Mouse (Mus musculus): ENCODE data around the gene Zer1. TPM values are rescaled to one million over a fixed set of nuclear protein-coding genes. Genes with fewer than 3 reads are reported as not detected.
A peak's percentile ranks its signal among the peaks of the same experiment; 100 is the strongest.

Gene Zer1
- polyA plus RNA-seq, 1 experiment from 2014 or later: 8.9 TPM

- H3K27ac ChIP-seq (ENCODE audit: low read depth): 0 out of 2 replicates have a peak overlapping the region, but pooled peaks have one; percentile 0
- no peaks in the 10 kb centered on the region for H3K9me3 ChIP-seq (ENCODE audit: low read depth, low read length)
- peak overlapping the region; percentile 67 for H3K4me2 ChIP-seq
- peak overlapping the region; percentile 99 for H3K4me3 ChIP-seq (ENCODE audit: low read depth, low read length)
- peak overlapping the region; percentile 99 for H3K9ac ChIP-seq
- 15% methylated on average over 7 of the region's 7 CpGs for WGBS
- peaks cover 41% of the 10 kb centered on the region for H3K36me3 ChIP-seq (ENCODE audit: insufficient read depth)
- no peak for ATAC-seq (ENCODE audit: insufficient read depth)
- TF ChIP-seq CTCF (IDR thresholded peaks at IDR 0.05; ENCODE audit: low read depth): no peak
- peaks cover 15% of the 10 kb centered on the region; the same call in 1 of the 2 replicates for H3K4me1 ChIP-seq (ENCODE audit: insufficient read depth)
- H3K27me3 ChIP-seq (ENCODE audit: insufficient read depth, low read length): no peaks in the 10 kb centered on the region
- DNase-seq: no peak
Measured at GRCm38 (mm10) chr2:30067962-30068361, 56.4 kb downstream of the Zer1 start.

DNA sequence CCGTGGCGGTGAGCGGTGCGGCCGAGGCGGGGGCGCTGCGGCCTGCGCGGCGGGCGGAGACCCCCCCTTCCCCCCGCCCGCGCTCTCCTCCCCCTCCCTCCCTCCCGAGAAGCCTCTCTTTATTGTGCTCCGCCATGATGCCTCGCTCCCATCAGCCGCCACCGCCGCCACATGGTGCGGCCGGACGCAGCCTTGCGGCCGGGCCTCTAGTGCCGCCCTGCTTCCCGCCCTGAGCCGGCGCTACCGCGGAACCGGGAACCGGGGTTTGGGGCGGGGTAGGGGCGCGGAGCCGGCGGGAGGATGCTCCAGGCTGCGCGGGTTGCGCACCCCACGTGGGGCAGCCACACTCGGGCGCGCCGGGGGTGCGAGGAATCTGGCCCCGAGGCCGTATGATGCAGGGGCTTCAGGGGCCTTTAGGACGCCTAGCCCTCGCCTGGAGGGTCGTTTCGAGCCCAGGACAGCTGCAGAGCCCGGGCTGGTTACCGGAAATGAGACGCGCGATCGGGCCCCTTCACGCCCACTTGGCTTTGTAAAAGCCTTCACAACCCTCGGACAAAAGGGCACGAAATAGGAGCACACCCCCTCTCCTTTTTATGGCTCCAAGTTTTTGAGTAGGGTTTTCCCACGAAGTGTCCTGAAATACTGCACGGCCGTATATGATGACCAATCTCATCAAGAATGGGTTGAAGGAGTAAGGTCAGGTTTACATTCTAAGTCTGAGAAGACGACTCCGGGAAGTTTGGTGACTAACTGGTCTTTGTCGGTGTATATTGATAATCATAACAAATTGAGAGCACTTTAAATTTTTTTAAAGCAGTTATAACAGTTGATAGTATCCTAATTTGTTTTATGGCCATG is 57.1 kb downstream of the Zer1 start:
- peak; percentile 69 for DNase-seq
- peak overlapping the region; percentile 99 for H3K9ac ChIP-seq
- H3K4me3 ChIP-seq (ENCODE audit: low read depth, low read length): peak overlapping the region; percentile 99
- peak; percentile 22 for ATAC-seq (ENCODE audit: insufficient read depth)
- no peak for TF ChIP-seq CTCF (IDR thresholded peaks at IDR 0.05; ENCODE audit: low read depth)
- peaks cover 34% of the 10 kb centered on the region for H3K36me3 ChIP-seq (ENCODE audit: insufficient read depth)
- H3K4me2 ChIP-seq: peak overlapping the region; percentile 67
- peaks cover 15% of the 10 kb centered on the region; the same call in 1 of the 2 replicates for H3K4me1 ChIP-seq (ENCODE audit: insufficient read depth)
- H3K27me3 ChIP-seq (ENCODE audit: insufficient read depth, low read length): no peaks in the 10 kb centered on the region
- under 1% methylated on average over 68 of the region's 69 CpGs for WGBS
- H3K9me3 ChIP-seq (ENCODE audit: low read depth, low read length): no peaks in the 10 kb centered on the region
- H3K27ac ChIP-seq (ENCODE audit: low read depth): peak overlapping the region; percentile 100

DNA sequence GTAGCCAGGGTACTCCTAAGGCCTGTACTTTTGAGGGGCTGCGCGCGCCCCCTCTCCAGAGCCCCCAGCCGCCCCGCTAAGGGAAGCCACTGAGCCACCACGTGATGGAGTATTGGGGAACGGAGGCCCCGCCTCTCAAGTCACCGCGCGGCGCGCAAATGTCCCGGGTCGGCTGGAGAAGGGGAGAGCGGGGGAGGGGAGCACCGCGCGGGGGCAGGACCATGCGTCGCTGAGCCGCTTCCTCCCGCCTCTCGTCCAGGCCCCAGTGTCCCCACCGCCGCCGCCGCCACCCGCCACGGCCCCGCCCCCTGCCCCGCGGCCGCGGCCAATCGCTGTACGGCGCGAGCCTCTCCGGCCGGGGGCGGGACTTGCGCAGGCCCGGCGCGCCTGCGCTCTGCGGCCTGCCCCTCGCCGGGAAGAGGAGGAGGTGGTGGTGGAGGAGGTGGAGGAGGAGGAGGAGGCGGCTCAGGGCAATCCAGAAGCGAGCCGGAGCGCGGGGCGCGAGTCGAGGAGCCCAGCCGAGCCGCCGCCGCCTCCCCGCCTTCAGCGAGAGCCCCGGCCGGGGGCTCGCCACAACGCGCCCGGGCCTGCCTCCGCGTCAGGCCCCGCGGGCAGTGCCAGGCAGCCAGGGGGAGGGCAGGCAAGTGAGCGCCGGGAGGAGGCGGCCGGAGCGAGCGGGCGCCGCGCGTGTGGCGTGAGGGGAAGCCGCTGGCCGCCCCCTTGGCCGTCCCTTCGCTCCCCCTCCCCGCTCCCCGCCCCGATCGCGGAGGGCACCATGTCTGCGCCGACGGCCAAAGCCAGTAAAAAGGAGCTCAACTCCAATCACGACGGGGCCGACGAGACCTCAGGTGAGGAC is 58.1 kb downstream of the Zer1 start:
- H3K4me2 ChIP-seq: peak overlapping the region; percentile 83
- H3K9me3 ChIP-seq (ENCODE audit: low read depth, low read length): no peaks in the 10 kb centered on the region
- peak overlapping the region; percentile 99 for H3K4me3 ChIP-seq (ENCODE audit: low read depth, low read length)
- 1% methylated on average over 58 of the region's 101 CpGs for WGBS
- H3K27me3 ChIP-seq (ENCODE audit: insufficient read depth, low read length): no peaks in the 10 kb centered on the region
- ATAC-seq (ENCODE audit: insufficient read depth) (peak; percentile 92), DNase-seq (peak; percentile 98)
- no peak for TF ChIP-seq CTCF (IDR thresholded peaks at IDR 0.05; ENCODE audit: low read depth)
- H3K9ac ChIP-seq: peak overlapping the region; percentile 99
- peaks cover 30% of the 10 kb centered on the region for H3K36me3 ChIP-seq (ENCODE audit: insufficient read depth)
- peak overlapping the region; percentile 100 for H3K27ac ChIP-seq (ENCODE audit: low read depth)
- peaks cover 15% of the 10 kb centered on the region; the same call in 1 of the 2 replicates for H3K4me1 ChIP-seq (ENCODE audit: insufficient read depth)

DNA sequence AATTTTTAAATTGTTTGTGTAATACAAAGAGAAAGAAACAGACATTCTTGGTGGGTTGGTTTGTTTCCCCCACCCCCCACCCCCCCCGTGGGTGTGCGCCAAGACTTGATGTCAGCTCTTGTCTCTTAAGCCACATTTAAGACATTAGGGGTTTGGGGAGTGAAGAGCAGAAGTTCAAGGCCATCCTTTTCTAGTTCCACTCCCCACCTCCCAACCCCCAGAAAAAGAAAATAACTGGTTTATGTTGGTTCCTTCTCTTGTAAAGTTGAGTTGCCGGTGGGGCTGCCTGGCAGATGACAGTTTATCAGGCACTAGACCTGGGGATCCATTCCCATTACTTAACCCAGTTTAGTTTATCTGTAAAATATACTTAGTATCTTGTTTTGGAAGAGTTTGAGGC is 60.1 kb downstream of the Zer1 start:
- no peak for ATAC-seq (ENCODE audit: insufficient read depth)
- DNase-seq: no peak
- H3K36me3 ChIP-seq (ENCODE audit: insufficient read depth): peaks cover 15% of the 10 kb centered on the region
- H3K4me1 ChIP-seq (ENCODE audit: insufficient read depth): peaks cover 15% of the 10 kb centered on the region; the same call in 1 of the 2 replicates
- TF ChIP-seq CTCF (IDR thresholded peaks at IDR 0.05; ENCODE audit: low read depth): no peak
- no peaks in the 10 kb centered on the region for H3K9me3 ChIP-seq (ENCODE audit: low read depth, low read length)
- WGBS: 55% methylated on average over 3 of the region's 3 CpGs
- H3K27ac ChIP-seq (ENCODE audit: low read depth): peak overlapping the region; percentile 48
- H3K9ac ChIP-seq: peak overlapping the region; percentile 79
- peak overlapping the region; percentile 74 for H3K4me2 ChIP-seq
- H3K27me3 ChIP-seq (ENCODE audit: insufficient read depth, low read length): no peaks in the 10 kb centered on the region
- H3K4me3 ChIP-seq (ENCODE audit: low read depth, low read length): peak overlapping the region; percentile 69

GRCm38 (mm10) chr2:30063791-30064190 is 60.6 kb downstream of the Zer1 start:
- no peak for ATAC-seq (ENCODE audit: insufficient read depth)
- Histone ChIP-seq H3K27ac (ENCODE audit: low read depth) (peak overlapping the region; percentile 97), H3K4me1 (ENCODE audit: insufficient read depth) (peaks cover 15% of the 10 kb centered on the region; the same call in 1 of the 2 replicates), H3K4me3 (ENCODE audit: low read depth, low read length) (peak overlapping the region; percentile 69), H3K27me3 (ENCODE audit: insufficient read depth, low read length) (no peaks in the 10 kb centered on the region), H3K36me3 (ENCODE audit: insufficient read depth) (peaks cover 10% of the 10 kb centered on the region), H3K9me3 (ENCODE audit: low read depth, low read length) (no peaks in the 10 kb centered on the region), H3K4me2 (peak overlapping the region; percentile 74), H3K9ac (peak overlapping the region; percentile 79)
- DNase-seq: no peak
- TF ChIP-seq CTCF (IDR thresholded peaks at IDR 0.05; ENCODE audit: low read depth): no peak
- WGBS: 13% methylated on average over 3 of the region's 3 CpGs

- no peak for TF ChIP-seq CTCF (IDR thresholded peaks at IDR 0.05; ENCODE audit: low read depth)
- ATAC-seq (ENCODE audit: insufficient read depth): no peak
- H3K9me3 ChIP-seq (ENCODE audit: low read depth, low read length): no peaks in the 10 kb centered on the region
- no peaks in the 10 kb centered on the region for H3K27me3 ChIP-seq (ENCODE audit: insufficient read depth, low read length)
- H3K27ac ChIP-seq (ENCODE audit: low read depth): peak overlapping the region; percentile 97
- H3K4me2 ChIP-seq: peak overlapping the region; percentile 74
- peak overlapping the region; percentile 79 for H3K9ac ChIP-seq
- peaks cover 4% of the 10 kb centered on the region for H3K36me3 ChIP-seq (ENCODE audit: insufficient read depth)
- peaks cover 15% of the 10 kb centered on the region; the same call in 1 of the 2 replicates for H3K4me1 ChIP-seq (ENCODE audit: insufficient read depth)
- no peak for DNase-seq
- 3% methylated on average over 8 of the region's 8 CpGs for WGBS
- H3K4me3 ChIP-seq (ENCODE audit: low read depth, low read length): peak overlapping the region; percentile 69
Measured at GRCm38 (mm10) chr2:30063235-30063634, 61.1 kb downstream of the Zer1 start.

All from lung, embryonic 14.5 days (tissue).